Comparison of ENCODE assay signal across 9 mouse cellular contexts in genomic region chr9:14500916-14501424, GRCm38 (mm10). TPM values are rescaled to one million over a fixed set of nuclear protein-coding genes. Genes with fewer than 3 reads are reported as not detected.
DNase-seq lines count a peak whose midpoint lies in the region; ATAC-seq lines count a peak whose summit lies in the region.
"Had no signal": no experiment of that assay in that cellular context is flagged by ENCODE, and none has a peak within 500 bp of the region (broad histone marks: within the 10 kb centered on the region; RNA-seq: fewer than 3 reads in every experiment).

No protein-coding gene starts in this region.

- peaks cover 14% of the 10 kb centered on the region for H3K4me1 ChIP-seq in heart, embryonic 13.5 days
- H3K4me1 ChIP-seq in forebrain, embryonic 16.5 days (replicated peaks; ENCODE audit: control insufficient read depth, insufficient read depth, low read length), result peaks cover 13% of the 10 kb centered on the region

- no peaks in the 10 kb centered on the region for H3K27me3 ChIP-seq in heart, embryonic 13.5 days (replicated peaks)
- no peaks in the 10 kb centered on the region for H3K27me3 ChIP-seq in forebrain, embryonic 16.5 days (replicated peaks; ENCODE audit: control insufficient read depth, insufficient read depth, low read length)
- H3K27me3 ChIP-seq: Patski had no signal

- peak overlapping the region; percentile 90 for H3K4me2 ChIP-seq in heart, embryonic 13.5 days
- H3K4me2 ChIP-seq in forebrain, embryonic 16.5 days (ENCODE audit: low read length), result peak overlapping the region; percentile 91

- H3K36me3 ChIP-seq in heart, embryonic 13.5 days, result peaks cover 39% of the 10 kb centered on the region
- H3K36me3 ChIP-seq in forebrain, embryonic 16.5 days (ENCODE audit: control insufficient read depth, insufficient read depth), result peaks cover 24% of the 10 kb centered on the region
- H3K36me3 ChIP-seq in macrophage (ENCODE audit: inconsistent target), result peaks cover 33% of the 10 kb centered on the region

- 5% methylated on average over 10 of the region's 10 CpGs for WGBS in heart, embryonic 13.5 days
- 4% methylated on average over 10 of the region's 10 CpGs for WGBS in forebrain, embryonic 16.5 days
- 1% methylated on average over 10 of the region's 10 CpGs for WGBS in macrophage (ENCODE audit: missing documents)

- DNase-seq in heart, postnatal 4 days, result no peak
- peak; percentile 8 for DNase-seq in ES-CJ7 (ENCODE audit: low read depth, low spot score)
- no peak for DNase-seq in B cell, adult 2 months
- no peak for DNase-seq in gastrocnemius, adult 8-10 months (ENCODE audit: low spot score in 2 of 2)
- DNase-seq in left cerebral cortex, postnatal 10 days (ENCODE audit: extremely low spot score in 1 of 2, low spot score in 2 of 2), result no peak

- peak overlapping the region; percentile 95 for H3K4me3 ChIP-seq in heart, embryonic 13.5 days
- peak overlapping the region; percentile 85 for H3K4me3 ChIP-seq in forebrain, embryonic 16.5 days (replicated peaks; ENCODE audit: low read length)
- peak overlapping the region; percentile 90 for H3K4me3 ChIP-seq in macrophage (ENCODE audit: inconsistent target)

- peak overlapping the region; percentile 72 for H3K27ac ChIP-seq in heart, embryonic 13.5 days (replicated peaks)
- H3K27ac ChIP-seq in forebrain, embryonic 16.5 days (ENCODE audit: low read length), result peak overlapping the region; percentile 69; the same call in 1 of the 2 replicates
- H3K27ac ChIP-seq in macrophage, result peak overlapping the region; percentile 50

- H3K9ac ChIP-seq in heart, embryonic 13.5 days, result peak overlapping the region; percentile 95
- peak overlapping the region; percentile 80 for H3K9ac ChIP-seq in forebrain, embryonic 16.5 days (replicated peaks; ENCODE audit: low read depth, low read length)

- no peaks in the 10 kb centered on the region for H3K9me3 ChIP-seq in heart, embryonic 13.5 days
- no peaks in the 10 kb centered on the region for H3K9me3 ChIP-seq in forebrain, embryonic 16.5 days (ENCODE audit: control insufficient read depth, low read length)

- no peak for ATAC-seq in heart, embryonic 13.5 days (ENCODE audit: extremely low read depth, insufficient number of reproducible peaks, low FRiP score, low TSS enrichment)
- no peak for ATAC-seq in forebrain, embryonic 16.5 days

- peaks cover 23% of the 10 kb centered on the region for H3K79me2 ChIP-seq in macrophage (ENCODE audit: inconsistent target)

- intact Hi-C loops in left cerebral cortex, postnatal 10 days (cut with DNase I), result loop anchor here (5.0 kb wide), 1 partner anchor 119 kb away; the partner anchor contains the start of gene Endod1

RNA-seq across cellular contexts. Expression of gene Cwc15, which starts 0.6 kb away (rescaled TPM):
- polyA plus RNA-seq in heart, embryonic 13.5 days (2015; fragmentation: Nextera tagmentation; extraction: Ambion mirVana), result 111 and 116 TPM in 2 replicates
- total RNA-seq in heart, postnatal 4 days (2021), result 10 to 100 TPM; 81.9 to 87.7 TPM
- 159 TPM in 2 replicates for polyA plus RNA-seq in forebrain, embryonic 16.5 days (2015; fragmentation: Nextera tagmentation; extraction: Ambion mirVana)
- total RNA-seq in macrophage (2018; cell fraction: chromatin; rRNA removed), result 10 to 100 TPM; 37.9 to 71.2 (median 51.2) TPM
- 100 to 1,000 TPM; 120 to 208 (median 150) TPM for total RNA-seq in macrophage (2018; cell fraction: cytosol; rRNA removed)
- total RNA-seq in macrophage (2018; cell fraction: nucleus; rRNA removed), result 10 to 100 TPM; 23.0 to 86.3 (median 56.5) TPM
- polyA plus RNA-seq in macrophage (2018), result 155 to 344 TPM (median 171 TPM) in 3 replicates
- 10 to 100 TPM; 92.6 to 98.8 (median 96.1) TPM for total RNA-seq in gastrocnemius, adult 8-10 months (2022)
- 10 to 100 TPM; 70.8 to 76.6 TPM for total RNA-seq in left cerebral cortex, postnatal 10 days (2021)

RNA-seq across cellular contexts. Expression of gene Kdm4d, which starts 0.7 kb away (rescaled TPM):
- polyA plus RNA-seq in heart, embryonic 13.5 days (2015; fragmentation: Nextera tagmentation; extraction: Ambion mirVana), result 0.19 TPM in 1 of 2 replicates, not detected in the other
- total RNA-seq in heart, postnatal 4 days (2021), result under 1 TPM in 1 of 2 experiments, not detected in 1; 0.09 TPM
- polyA plus RNA-seq in forebrain, embryonic 16.5 days (2015; fragmentation: Nextera tagmentation; extraction: Ambion mirVana), result 0.25 and 0.34 TPM in 2 replicates
- under 1 TPM in 3 of 26 experiments, not detected in 23; 0.26 to 0.61 (median 0.46) TPM for total RNA-seq in macrophage (2018; cell fraction: chromatin; rRNA removed)
- total RNA-seq in macrophage (2018; cell fraction: cytosol; rRNA removed), result under 1 TPM in 4 of 26 experiments, not detected in 22; 0.03 to 0.10 (median 0.06) TPM
- under 1 TPM in 8 of 26 experiments, not detected in 18; 0.17 to 0.47 (median 0.25) TPM for total RNA-seq in macrophage (2018; cell fraction: nucleus; rRNA removed)
- polyA plus RNA-seq in macrophage (2018), result not detected in 3 replicates
- total RNA-seq in gastrocnemius, adult 8-10 months (2022), result not detected
- total RNA-seq in left cerebral cortex, postnatal 10 days (2021), result 1 to 10 TPM; 1.6 to 2.6 TPM
